Mouse (Mus musculus): ENCODE data around the gene Ap5s1. TPM values are rescaled to one million over a fixed set of nuclear protein-coding genes. Genes with fewer than 3 reads are reported as not detected.

The Ap5s1 gene
- polyA plus RNA-seq, 2 experiments = 26.7 to 29.5 TPM

DNA sequence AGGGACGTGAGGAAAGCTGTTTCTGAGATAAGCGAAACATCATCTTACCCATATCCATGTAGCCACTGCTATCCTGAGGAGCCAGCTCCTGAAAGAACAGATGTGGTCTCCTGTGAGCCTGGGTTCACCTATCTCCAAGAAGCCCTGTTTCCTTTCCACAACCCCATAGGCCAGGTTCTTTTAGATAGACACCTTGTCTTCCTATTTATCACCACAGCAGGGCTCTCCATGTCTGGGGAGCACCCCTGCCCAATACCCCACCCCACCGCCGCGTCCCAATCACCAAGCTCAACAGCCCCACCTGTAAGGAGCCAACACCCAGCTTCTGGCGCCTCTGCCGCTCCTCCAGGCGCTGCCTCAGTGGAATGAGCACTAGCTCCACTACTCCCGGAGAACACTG is 34.6 kb upstream of the Ap5s1 start:
- DNase-seq (ENCODE audit: low spot score) (no peak), ATAC-seq (ENCODE audit: low FRiP score, low read depth) (no peak)
- Histone ChIP-seq H3K27me3 (ENCODE audit: control insufficient read depth, insufficient read depth, low read length) (peaks cover 36% of the 10 kb centered on the region), H3K9me3 (ENCODE audit: control insufficient read depth, low read length) (no peaks in the 10 kb centered on the region), H3K4me2 (replicated peaks; ENCODE audit: low read depth, low read length, severe bottlenecking) (no peak overlapping the region), H3K27ac (replicated peaks; ENCODE audit: low read depth, low read length) (no peak overlapping the region), H3K9ac (ENCODE audit: low read depth, low read length, severe bottlenecking) (no peak overlapping the region), H3K4me3 (replicated peaks; ENCODE audit: low read length) (no peak overlapping the region), H3K36me3 (ENCODE audit: control insufficient read depth, insufficient read depth, low read length) (peaks cover 9% of the 10 kb centered on the region; the same call in 1 of the 2 replicates), H3K4me1 (ENCODE audit: control insufficient read depth, insufficient read depth, low read length) (peaks cover 18% of the 10 kb centered on the region)
- no peak for TF ChIP-seq POLR2A (IDR thresholded peaks at IDR 0.05; ENCODE audit: borderline replicate concordance, extremely low read depth, insufficient read depth, insufficient read length)
- WGBS = 40% methylated on average over 9 of the region's 9 CpGs

DNA sequence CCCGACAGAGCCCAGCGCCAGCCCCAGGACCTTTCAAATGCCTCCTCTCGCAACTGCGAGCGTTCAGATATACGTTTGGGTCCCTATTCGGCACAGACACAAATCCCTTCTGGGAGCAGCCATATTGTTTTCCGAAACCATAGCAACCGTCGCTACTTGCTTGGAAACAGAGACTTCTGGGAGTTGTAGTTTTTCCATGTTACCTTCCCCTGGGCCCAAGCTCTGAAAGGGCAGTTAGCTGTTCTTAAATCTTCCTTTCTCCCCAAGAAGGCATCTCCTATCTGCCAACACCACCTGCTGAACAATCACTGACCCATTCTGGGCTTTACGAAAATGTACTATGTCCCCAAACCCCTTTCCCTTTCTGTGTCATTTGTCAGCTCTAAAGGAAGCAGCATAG is 32.2 kb upstream of the Ap5s1 start:
- Histone ChIP-seq H3K4me2 (replicated peaks; ENCODE audit: low read depth, low read length, severe bottlenecking) (peak overlapping the region; percentile 73), H3K9me3 (ENCODE audit: control insufficient read depth, low read length) (no peaks in the 10 kb centered on the region), H3K27me3 (ENCODE audit: control insufficient read depth, insufficient read depth, low read length) (peaks cover 36% of the 10 kb centered on the region), H3K36me3 (ENCODE audit: control insufficient read depth, insufficient read depth, low read length) (peaks cover 18% of the 10 kb centered on the region; the same call in 1 of the 2 replicates), H3K4me3 (replicated peaks; ENCODE audit: low read length) (peak overlapping the region; percentile 29), H3K27ac (replicated peaks; ENCODE audit: low read depth, low read length) (no peak overlapping the region), H3K9ac (ENCODE audit: low read depth, low read length, severe bottlenecking) (no peak overlapping the region), H3K4me1 (ENCODE audit: control insufficient read depth, insufficient read depth, low read length) (peaks cover 34% of the 10 kb centered on the region)
- 6% methylated on average over 11 of the region's 11 CpGs for WGBS
- DNase-seq (ENCODE audit: low spot score) (peak; percentile 85), ATAC-seq (ENCODE audit: low FRiP score, low read depth) (peak; percentile 42; the same call in 1 of the 2 replicates)
- no peak for TF ChIP-seq POLR2A (IDR thresholded peaks at IDR 0.05; ENCODE audit: borderline replicate concordance, extremely low read depth, insufficient read depth, insufficient read length)

DNA sequence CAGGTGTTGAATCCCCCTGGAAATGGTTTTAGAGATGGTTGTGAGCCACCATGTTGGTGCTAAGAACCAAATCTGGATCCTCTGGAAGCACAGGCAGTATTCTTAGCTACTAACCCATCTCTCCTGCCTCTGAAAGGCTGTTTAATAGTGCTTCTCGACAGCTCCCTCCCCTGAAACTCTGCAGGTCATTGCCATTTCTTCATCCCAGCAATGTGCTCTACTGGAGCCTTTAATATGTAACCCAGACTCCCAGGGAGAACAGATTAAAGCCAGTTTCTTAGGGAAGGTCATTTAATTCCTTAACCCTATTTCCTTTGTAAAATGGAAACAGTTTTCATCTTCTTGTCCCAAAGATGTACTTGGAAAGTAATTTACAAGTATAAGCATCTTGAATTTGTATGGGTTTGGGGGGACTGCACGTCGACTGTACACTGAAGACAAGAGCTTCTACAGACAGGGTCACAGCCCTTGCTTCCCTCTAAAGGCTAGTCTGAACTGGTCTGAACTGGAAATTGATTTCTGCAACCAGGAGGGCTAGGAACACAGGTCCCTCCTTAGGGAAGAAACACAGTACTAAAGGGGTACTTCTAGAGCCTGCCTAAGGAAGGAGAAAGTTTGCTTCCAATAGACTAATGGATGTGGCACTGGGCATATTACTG is 31.5 kb upstream of the Ap5s1 start:
- 72% methylated on average over 3 of the region's 3 CpGs for WGBS
- Histone ChIP-seq H3K36me3 (ENCODE audit: control insufficient read depth, insufficient read depth, low read length) (peaks cover 18% of the 10 kb centered on the region; the same call in 1 of the 2 replicates), H3K9me3 (ENCODE audit: control insufficient read depth, low read length) (no peaks in the 10 kb centered on the region), H3K27ac (replicated peaks; ENCODE audit: low read depth, low read length) (no peak overlapping the region), H3K9ac (ENCODE audit: low read depth, low read length, severe bottlenecking) (no peak overlapping the region), H3K4me3 (replicated peaks; ENCODE audit: low read length) (no peak overlapping the region), H3K4me1 (ENCODE audit: control insufficient read depth, insufficient read depth, low read length) (peaks cover 34% of the 10 kb centered on the region), H3K4me2 (replicated peaks; ENCODE audit: low read depth, low read length, severe bottlenecking) (no peak overlapping the region), H3K27me3 (ENCODE audit: control insufficient read depth, insufficient read depth, low read length) (peaks cover 33% of the 10 kb centered on the region)
- DNase-seq (ENCODE audit: low spot score) = no peak
- ATAC-seq (ENCODE audit: low FRiP score, low read depth) = no peak
- TF ChIP-seq POLR2A (IDR thresholded peaks at IDR 0.05; ENCODE audit: borderline replicate concordance, extremely low read depth, insufficient read depth, insufficient read length) = no peak

DNA sequence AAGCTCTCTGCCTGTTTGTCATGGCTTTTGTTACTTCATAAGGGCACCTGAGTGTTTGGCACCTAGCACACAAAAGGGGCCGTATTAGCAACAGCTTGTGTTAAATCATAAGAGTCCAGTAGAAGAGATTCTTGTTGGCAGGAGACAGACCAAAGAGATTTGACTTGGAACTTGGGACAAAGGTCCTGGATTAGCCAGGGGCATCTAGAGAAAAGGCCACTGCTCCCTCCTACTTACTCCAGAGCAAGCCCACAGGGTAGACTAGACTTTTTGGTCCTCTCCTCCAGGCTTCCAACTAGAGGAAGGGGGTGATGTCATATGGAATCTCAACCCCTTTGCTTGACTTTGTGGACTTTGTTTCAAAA is 31.0 kb upstream of the Ap5s1 start:
- Histone ChIP-seq H3K9me3 (ENCODE audit: control insufficient read depth, low read length) (no peaks in the 10 kb centered on the region), H3K27ac (replicated peaks; ENCODE audit: low read depth, low read length) (no peak overlapping the region), H3K27me3 (ENCODE audit: control insufficient read depth, insufficient read depth, low read length) (peaks cover 28% of the 10 kb centered on the region), H3K4me3 (replicated peaks; ENCODE audit: low read length) (no peak overlapping the region), H3K4me2 (replicated peaks; ENCODE audit: low read depth, low read length, severe bottlenecking) (no peak overlapping the region), H3K4me1 (ENCODE audit: control insufficient read depth, insufficient read depth, low read length) (peaks cover 34% of the 10 kb centered on the region), H3K9ac (ENCODE audit: low read depth, low read length, severe bottlenecking) (no peak overlapping the region), H3K36me3 (ENCODE audit: control insufficient read depth, insufficient read depth, low read length) (peaks cover 18% of the 10 kb centered on the region; the same call in 1 of the 2 replicates)
- TF ChIP-seq POLR2A (IDR thresholded peaks at IDR 0.05; ENCODE audit: borderline replicate concordance, extremely low read depth, insufficient read depth, insufficient read length) = no peak
- 86% methylated on average over 1 of the region's 1 CpGs for WGBS
- ATAC-seq (ENCODE audit: low FRiP score, low read depth) (no peak), DNase-seq (ENCODE audit: low spot score) (no peak)

DNA sequence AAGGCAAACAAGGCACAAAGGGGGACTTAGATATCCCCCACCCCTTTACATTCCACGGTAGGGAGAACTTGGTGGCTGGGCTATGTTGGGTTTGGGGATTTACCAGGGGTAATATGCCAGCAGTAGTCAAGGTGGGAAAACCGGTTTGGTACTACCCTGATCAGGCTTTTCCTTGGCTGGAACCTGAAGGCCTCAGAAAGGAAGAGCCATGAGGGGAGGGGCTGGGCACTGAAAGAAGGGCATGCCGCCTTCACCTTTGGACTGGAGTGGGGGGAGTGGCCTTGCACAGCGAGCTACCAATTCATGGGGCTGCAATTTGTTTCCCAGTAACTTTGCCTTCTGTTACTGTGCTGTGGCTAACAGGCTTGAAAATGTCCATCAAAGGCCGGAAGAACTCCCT is 30.4 kb upstream of the Ap5s1 start:
- Histone ChIP-seq H3K4me3 (replicated peaks; ENCODE audit: low read length) (no peak overlapping the region), H3K36me3 (ENCODE audit: control insufficient read depth, insufficient read depth, low read length) (peaks cover 18% of the 10 kb centered on the region; the same call in 1 of the 2 replicates), H3K27me3 (ENCODE audit: control insufficient read depth, insufficient read depth, low read length) (peaks cover 22% of the 10 kb centered on the region), H3K9ac (ENCODE audit: low read depth, low read length, severe bottlenecking) (no peak overlapping the region), H3K4me2 (replicated peaks; ENCODE audit: low read depth, low read length, severe bottlenecking) (no peak overlapping the region), H3K27ac (replicated peaks; ENCODE audit: low read depth, low read length) (no peak overlapping the region), H3K4me1 (ENCODE audit: control insufficient read depth, insufficient read depth, low read length) (peaks cover 28% of the 10 kb centered on the region), H3K9me3 (ENCODE audit: control insufficient read depth, low read length) (no peaks in the 10 kb centered on the region)
- ATAC-seq (ENCODE audit: low FRiP score, low read depth) (no peak), DNase-seq (ENCODE audit: low spot score) (no peak)
- WGBS = 76% methylated on average over 5 of the region's 5 CpGs
- no peak for TF ChIP-seq POLR2A (IDR thresholded peaks at IDR 0.05; ENCODE audit: borderline replicate concordance, extremely low read depth, insufficient read depth, insufficient read length)
